Mouse (Mus musculus) forebrain, embryonic 15.5 days (tissue): ENCODE data around the gene Acta1. TPM values are rescaled to one million over a fixed set of nuclear protein-coding genes. Genes with fewer than 3 reads are reported as not detected.

Experiments
- ATAC-seq: fragments of 200-750 bp; cut with Nextera tagmentation; replicated peaks from 2 replicates; pipeline ENCODE4 v1.8.0; 2017; ENCODE audit warnings: mild to moderate bottlenecking, moderate TSS enrichment, moderate library complexity
- H3K27ac ChIP-seq: fragments of 300-500 bp; sonication (generic); replicated peaks from 2 replicates; pipeline ENCODE4 v1.5.1; 2015; ENCODE audit warnings: mild to moderate bottlenecking, inconsistent platforms
- H3K27me3 ChIP-seq: fragments of 300-500 bp; sonication (generic); 2 replicates; pipeline ENCODE4 v1.6.1; 2015; ENCODE audit warnings: inconsistent platforms
- H3K36me3 ChIP-seq: fragments of 300-500 bp; sonication (generic); 2 replicates; pipeline ENCODE4 v1.6.1; 2015; ENCODE audit warnings: mild to moderate bottlenecking, inconsistent platforms
- H3K4me1 ChIP-seq: fragments of 300-500 bp; sonication (generic); 2 replicates; pipeline ENCODE4 v1.6.1; 2015; ENCODE audit warnings: inconsistent platforms
- H3K4me2 ChIP-seq: fragments of 300-500 bp; sonication (generic); replicated peaks from 2 replicates; pipeline ENCODE4 v1.6.1; 2015; ENCODE audit warnings: mild to moderate bottlenecking, inconsistent platforms
- H3K4me3 ChIP-seq: fragments of 300-500 bp; sonication (generic); 2 replicates; pipeline ENCODE4 v1.5.1; 2015; ENCODE audit warnings: mild to moderate bottlenecking, inconsistent platforms
- H3K9ac ChIP-seq: fragments of 300-500 bp; sonication (generic); replicated peaks from 2 replicates; pipeline ENCODE4 v1.6.1; 2015; ENCODE audit warnings: mild to moderate bottlenecking, inconsistent platforms
- H3K9me3 ChIP-seq: fragments of 300-500 bp; sonication (generic); 2 replicates; pipeline ENCODE4 v1.6.1; 2016; ENCODE audit warnings: inconsistent platforms
- WGBS: fragments of 180-500 bp; shearing (Covaris S2); methylation state at CpG from one replicate; pipeline ENCODE4 v1.1.7; 2015; ENCODE audit warnings: mixed read lengths; 5-methylcytosine and 5-hydroxymethylcytosine counted together
- polyA plus RNA-seq: library from polyadenylated mRNA; unstranded; fragments of >200 nt; fragmentation: Nextera tagmentation; extraction: Ambion mirVana; gene quantifications from 2 replicates; pipeline ENCODE4 v1.2.1, GENCODE M21; 2015

Acta1 gene
- polyA plus RNA-seq, 1 experiment from 2014 or later, result 7.0 TPM

DNA sequence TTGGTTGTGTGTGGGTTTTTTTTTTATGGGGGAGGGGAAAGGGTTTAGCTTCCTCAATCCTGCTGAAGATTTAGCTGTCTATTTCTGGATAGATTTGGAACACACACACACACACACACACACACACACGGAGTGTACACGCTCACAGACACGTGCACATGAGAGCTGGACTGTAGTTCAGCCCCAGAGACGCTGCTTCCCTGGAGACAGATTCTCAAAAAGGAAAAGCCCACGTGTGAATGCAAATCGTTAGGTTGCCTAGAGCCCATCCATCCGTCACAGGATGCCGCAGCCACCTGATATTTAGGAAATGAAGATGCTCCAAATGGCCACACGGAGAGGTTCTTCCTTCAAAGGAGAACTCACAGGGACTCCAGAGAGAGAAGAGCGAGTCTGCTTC lies 14.3 kb downstream of the Acta1 start:
- Histone ChIP-seq H3K4me1 (peaks cover 15% of the 10 kb centered on the region), H3K9ac (no peak overlapping the region), H3K27ac (no peak overlapping the region), H3K9me3 (no peaks in the 10 kb centered on the region), H3K4me2 (no peak overlapping the region), H3K36me3 (no peaks in the 10 kb centered on the region), H3K4me3 (no peak overlapping the region), H3K27me3 (no peaks in the 10 kb centered on the region)
- 68% methylated on average over 10 of the region's 10 CpGs for WGBS
- ATAC-seq, result no peak

GRCm38 (mm10) chr8:123877865-123878264 lies 16.7 kb downstream of the Acta1 start:
- H3K27ac ChIP-seq, result no peak overlapping the region
- ATAC-seq, result no peak

DNA sequence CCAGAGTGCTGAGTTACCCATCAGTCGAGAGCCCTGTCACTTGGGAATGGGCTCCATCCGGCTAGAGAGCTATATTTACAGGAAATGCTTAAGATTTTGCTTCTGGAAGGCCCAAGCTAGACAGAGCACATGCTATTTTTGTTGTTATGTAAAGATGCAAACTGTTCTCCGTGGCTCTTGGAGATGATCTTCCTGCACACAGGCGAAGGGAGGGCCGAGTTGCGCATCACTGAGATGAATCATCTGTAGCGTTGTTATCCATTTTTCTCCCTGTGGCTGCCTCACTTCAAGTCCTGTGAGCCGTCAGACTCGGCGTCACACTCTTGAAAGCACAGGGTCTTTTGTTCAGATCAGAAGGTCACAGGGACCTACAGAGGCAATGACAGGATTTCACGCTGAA lies 20.2 kb downstream of the Acta1 start:
- Histone ChIP-seq H3K9ac (no peak overlapping the region), H3K27me3 (no peaks in the 10 kb centered on the region), H3K9me3 (no peaks in the 10 kb centered on the region), H3K27ac (no peak overlapping the region), H3K4me1 (0 out of 2 replicates have a peak, but pooled peaks cover 3% of the 10 kb centered on the region), H3K4me2 (no peak overlapping the region), H3K36me3 (no peaks in the 10 kb centered on the region), H3K4me3 (no peak overlapping the region)
- WGBS, result 81% methylated on average over 11 of the region's 11 CpGs
- ATAC-seq, result no peak

More at GRCm38 (mm10) chr8:123877865-123878264, 16.7 kb downstream of the Acta1 start:
- no peak overlapping the region for H3K4me2 ChIP-seq
- 0 out of 2 replicates have a peak, but pooled peaks cover 3% of the 10 kb centered on the region for H3K4me1 ChIP-seq
- WGBS, result 63% methylated on average over 2 of the region's 2 CpGs
- no peaks in the 10 kb centered on the region for H3K36me3 ChIP-seq
- no peak overlapping the region for H3K9ac ChIP-seq
- H3K4me3 ChIP-seq, result no peak overlapping the region
- H3K9me3 ChIP-seq, result no peaks in the 10 kb centered on the region
- H3K27me3 ChIP-seq, result no peaks in the 10 kb centered on the region

DNA sequence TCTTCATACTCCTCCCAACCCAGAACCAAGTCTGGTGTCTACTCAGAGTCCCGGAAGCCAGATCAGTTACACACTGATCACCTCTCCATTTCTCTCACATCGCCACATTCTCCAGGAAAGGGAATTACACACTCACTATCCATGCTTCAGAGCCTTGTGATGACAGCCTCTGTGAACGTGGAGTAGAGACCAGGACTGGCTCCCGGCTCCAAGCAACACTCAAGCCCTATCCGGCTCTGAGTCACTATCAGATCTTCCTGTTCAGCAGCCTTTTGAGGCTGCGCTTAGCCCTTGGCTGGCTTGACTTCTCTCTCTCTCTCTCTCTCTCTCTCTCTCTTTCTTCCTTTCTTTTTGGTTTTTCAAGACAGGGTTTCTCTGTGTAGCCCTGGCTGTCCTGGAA lies 21.2 kb downstream of the Acta1 start:
- Histone ChIP-seq H3K4me2 (no peak overlapping the region), H3K4me3 (no peak overlapping the region), H3K4me1 (0 out of 2 replicates have a peak, but pooled peaks cover 3% of the 10 kb centered on the region), H3K27me3 (no peaks in the 10 kb centered on the region), H3K27ac (no peak overlapping the region), H3K9me3 (no peaks in the 10 kb centered on the region), H3K9ac (no peak overlapping the region), H3K36me3 (no peaks in the 10 kb centered on the region)
- no peak for ATAC-seq
- WGBS, result 82% methylated on average over 6 of the region's 6 CpGs

- Histone ChIP-seq H3K9me3 (no peaks in the 10 kb centered on the region), H3K27ac (no peak overlapping the region), H3K36me3 (no peaks in the 10 kb centered on the region), H3K4me3 (no peak overlapping the region), H3K27me3 (no peaks in the 10 kb centered on the region), H3K4me2 (no peak overlapping the region), H3K9ac (no peak overlapping the region), H3K4me1 (peaks cover 2% of the 10 kb centered on the region; the same call in 1 of the 2 replicates)
- no peak for ATAC-seq
- WGBS, result 78% methylated on average over 9 of the region's 9 CpGs
Measured at GRCm38 (mm10) chr8:123872048-123872447, 22.5 kb downstream of the Acta1 start.

DNA sequence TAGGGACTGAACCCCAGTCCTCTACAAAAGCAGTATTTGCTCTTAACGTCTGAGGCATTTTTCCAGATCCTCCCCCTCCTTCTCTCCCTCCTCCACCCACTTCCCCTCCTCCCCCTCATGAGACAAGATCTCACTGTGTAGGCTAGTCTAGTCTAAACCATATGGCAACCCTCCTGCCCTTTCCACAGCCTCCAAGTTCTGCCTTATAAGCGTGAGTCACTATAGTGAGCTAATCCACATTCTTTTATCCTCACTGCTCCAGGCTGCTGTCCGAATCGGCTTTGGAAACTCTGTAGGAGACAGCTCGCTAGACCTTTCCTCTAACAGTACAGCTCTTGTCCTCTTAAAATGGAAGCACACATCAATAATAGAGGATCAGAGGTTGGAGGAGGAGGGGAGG lies 27.6 kb downstream of the Acta1 start:
- 17% methylated on average over 5 of the region's 5 CpGs for WGBS
- no peak overlapping the region for H3K9ac ChIP-seq

GRCm38 (mm10) chr8:123865786-123866185 lies 28.8 kb downstream of the Acta1 start:
- no peak overlapping the region for H3K4me2 ChIP-seq
- no peaks in the 10 kb centered on the region for H3K36me3 ChIP-seq
- peaks cover 11% of the 10 kb centered on the region for H3K4me1 ChIP-seq
- WGBS, result 81% methylated on average over 7 of the region's 7 CpGs
- no peak for ATAC-seq
- H3K27ac ChIP-seq, result no peak overlapping the region
- no peaks in the 10 kb centered on the region for H3K9me3 ChIP-seq
- peaks cover 4% of the 10 kb centered on the region; the same call in 1 of the 2 replicates for H3K27me3 ChIP-seq
- H3K4me3 ChIP-seq, result no peak overlapping the region
- H3K9ac ChIP-seq, result no peak overlapping the region

More for the DNA sequence above, 27.6 kb downstream of the Acta1 start:
- Histone ChIP-seq H3K4me2 (no peak overlapping the region), H3K9me3 (no peaks in the 10 kb centered on the region), H3K4me1 (peaks cover 11% of the 10 kb centered on the region), H3K27me3 (no peaks in the 10 kb centered on the region), H3K4me3 (no peak overlapping the region), H3K27ac (no peak overlapping the region), H3K36me3 (no peaks in the 10 kb centered on the region)
- ATAC-seq, result no peak

GRCm38 (mm10) chr8:123860386-123860785 lies 34.2 kb downstream of the Acta1 start:
- H3K36me3 ChIP-seq, result no peaks in the 10 kb centered on the region
- H3K9ac ChIP-seq, result peak overlapping the region; percentile 79; the same call in 1 of the 2 replicates
- no peaks in the 10 kb centered on the region for H3K9me3 ChIP-seq
- no peak overlapping the region for H3K27ac ChIP-seq
- H3K4me1 ChIP-seq, result peaks cover 21% of the 10 kb centered on the region
- peak overlapping the region; percentile 88 for H3K4me3 ChIP-seq
- peaks cover 7% of the 10 kb centered on the region; the same call in 1 of the 2 replicates for H3K27me3 ChIP-seq
- 74% methylated on average over 4 of the region's 4 CpGs for WGBS
- no peak for ATAC-seq
- peak overlapping the region; percentile 87 for H3K4me2 ChIP-seq

DNA sequence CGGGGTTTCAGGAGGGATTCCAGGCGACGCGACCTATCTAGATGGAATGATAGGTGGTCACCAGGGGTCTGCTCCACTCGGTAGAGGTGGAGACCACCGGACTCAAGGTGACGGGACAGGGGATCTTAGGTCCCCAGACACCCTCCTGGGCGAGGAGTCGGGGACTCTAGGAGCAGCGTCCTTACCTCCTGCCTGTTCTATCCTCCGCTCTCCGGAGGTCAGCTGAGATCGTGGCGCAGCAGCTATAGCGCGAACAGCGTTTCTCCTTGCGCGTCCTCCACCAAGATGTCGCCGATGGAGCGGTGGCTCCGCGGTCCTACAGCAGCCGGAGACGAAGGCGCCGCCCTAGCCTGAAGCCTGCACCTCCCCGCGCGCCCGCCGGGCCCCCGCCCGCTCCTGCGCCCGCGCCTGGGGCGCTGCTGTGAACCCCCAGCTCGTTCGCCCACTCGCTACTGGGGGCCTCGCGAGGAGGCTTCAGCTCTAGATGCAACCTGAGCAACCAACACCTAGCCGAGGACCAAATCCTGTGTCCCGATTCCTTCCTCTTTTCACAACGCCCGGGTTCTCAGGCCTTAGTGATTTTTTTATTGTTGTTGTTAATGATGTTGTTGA lies 34.8 kb downstream of the Acta1 start, which contains the start of gene Ccsap:
Ccsap (minus strand) TSS at position 562 of the 612 bp plus-strand sequence.
- Histone ChIP-seq H3K4me3 (peak within 1 kb of the TSS; percentile 88), H3K27ac (peak within 1 kb of the TSS; percentile 77), H3K4me1 (peaks cover 21% of the 10 kb centered on the region), H3K4me2 (peak within 1 kb of the TSS; percentile 87), H3K36me3 (no peaks in the 10 kb centered on the region), H3K9me3 (no peaks in the 10 kb centered on the region), H3K27me3 (peaks cover 7% of the 10 kb centered on the region; the same call in 1 of the 2 replicates), H3K9ac (peak within 1 kb of the TSS; percentile 79)
- under 1% methylated on average over 48 of the region's 48 CpGs for WGBS
- peak; percentile 84 for ATAC-seq

DNA sequence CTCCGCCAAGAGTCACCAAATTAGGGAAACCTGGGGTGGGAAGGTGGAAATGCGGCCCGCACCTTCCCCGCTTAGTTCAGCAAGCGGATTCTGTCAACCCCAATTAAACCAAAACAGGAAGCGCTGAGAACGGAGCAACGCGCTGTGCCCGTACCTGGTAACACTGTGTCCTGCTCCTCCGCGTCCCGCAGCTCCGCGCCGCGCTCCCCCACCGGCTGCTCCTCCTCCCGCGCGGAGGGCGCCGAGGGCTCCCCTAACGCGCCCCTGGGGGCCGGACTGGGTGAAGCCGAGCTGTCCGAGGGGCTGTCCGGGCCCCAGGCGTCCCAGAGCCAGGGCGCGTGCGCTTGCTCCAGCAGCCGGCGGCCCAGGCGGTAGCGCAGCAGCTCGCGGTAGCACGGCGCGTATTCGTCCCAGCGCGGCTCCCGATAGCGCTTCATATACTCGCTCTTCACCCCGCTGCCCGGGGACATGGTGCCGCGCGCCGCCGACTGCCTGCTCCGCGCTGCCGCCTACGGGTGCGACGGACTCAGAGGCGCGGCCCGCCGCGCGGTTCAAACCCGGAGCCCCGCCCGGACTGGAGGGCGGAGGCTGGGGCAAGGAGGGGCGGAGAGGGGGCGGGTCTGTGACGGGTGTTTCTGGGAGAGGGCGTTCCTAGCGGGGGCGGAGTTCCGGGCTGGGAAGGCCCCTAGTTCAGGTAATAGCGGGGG lies 35.5 kb downstream of the Acta1 start:
- Histone ChIP-seq H3K9me3 (no peaks in the 10 kb centered on the region), H3K36me3 (no peaks in the 10 kb centered on the region), H3K4me3 (peak overlapping the region; percentile 88), H3K9ac (peak overlapping the region; percentile 79), H3K27me3 (peaks cover 7% of the 10 kb centered on the region; the same call in 1 of the 2 replicates), H3K4me1 (peaks cover 19% of the 10 kb centered on the region), H3K27ac (peak overlapping the region; percentile 77), H3K4me2 (peak overlapping the region; percentile 87)
- peak; percentile 94 for ATAC-seq
- under 1% methylated on average over 70 of the region's 79 CpGs for WGBS

GRCm38 (mm10) chr8:123858574-123858940 lies 36.0 kb downstream of the Acta1 start:
- ATAC-seq, result no peak; the same call in 1 of the 2 replicates
- Histone ChIP-seq H3K9me3 (no peaks in the 10 kb centered on the region), H3K4me2 (peak overlapping the region; percentile 87), H3K27ac (0 out of 2 replicates have a peak overlapping the region, but pooled peaks have one; percentile 77), H3K4me3 (peak overlapping the region; percentile 88), H3K36me3 (no peaks in the 10 kb centered on the region), H3K4me1 (peaks cover 15% of the 10 kb centered on the region), H3K27me3 (peaks cover 7% of the 10 kb centered on the region; the same call in 1 of the 2 replicates), H3K9ac (peak overlapping the region; percentile 79)
- WGBS, result under 1% methylated on average over 17 of the region's 17 CpGs

DNA sequence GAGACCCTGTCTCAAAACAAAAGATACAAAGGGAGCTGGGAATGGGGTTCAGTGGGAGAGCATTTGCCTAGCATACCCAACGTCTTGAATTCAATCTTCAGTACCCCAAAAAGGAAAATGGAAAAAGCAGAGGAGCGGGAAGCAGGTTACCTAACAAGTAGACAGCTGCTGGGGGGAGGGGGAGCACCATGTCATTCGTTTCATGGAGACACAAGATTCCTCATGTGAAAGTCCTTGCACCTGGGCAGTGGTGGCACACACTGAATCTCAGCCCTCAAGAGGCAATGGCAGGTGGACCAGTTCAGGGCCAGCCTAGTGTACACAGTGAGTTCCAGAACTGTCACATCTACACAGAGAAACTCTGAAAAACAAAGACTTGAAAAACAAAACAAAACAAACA lies 37.2 kb downstream of the Acta1 start:
- no peak for ATAC-seq
- 67% methylated on average over 3 of the region's 3 CpGs for WGBS
- H3K27ac ChIP-seq, result no peak overlapping the region
- peaks cover 15% of the 10 kb centered on the region for H3K4me1 ChIP-seq
- H3K27me3 ChIP-seq, result peaks cover 7% of the 10 kb centered on the region; the same call in 1 of the 2 replicates
- H3K4me3 ChIP-seq, result peak overlapping the region; percentile 88; the same call in 1 of the 2 replicates
- H3K9ac ChIP-seq, result no peak overlapping the region
- H3K9me3 ChIP-seq, result no peaks in the 10 kb centered on the region
- H3K36me3 ChIP-seq, result no peaks in the 10 kb centered on the region
- H3K4me2 ChIP-seq, result no peak overlapping the region
